Mouse (Mus musculus) CH12.LX (cell line): ENCODE data around the gene Mael. TPM values are rescaled to one million over a fixed set of nuclear protein-coding genes. Genes with fewer than 3 reads are reported as not detected.

Source experiments
- DNase-seq: peaks from one replicate; pipeline ENCODE4 v3.0.0-alpha.2; 2013; ENCODE audit errors: extremely low read depth
- H3K27ac ChIP-seq: 2 replicates; pipeline ENCODE4 v1.5.1; 2012; ENCODE audit warnings: low read depth, mild to moderate bottlenecking, control low read depth, moderate library complexity; ENCODE audit not compliant: insufficient read depth
- H3K27me3 ChIP-seq: replicated peaks from 2 replicates; pipeline ENCODE3; 2012; ENCODE audit warnings: inconsistent platforms
- H3K36me3 ChIP-seq, 2 experiments: replicated peaks in 1 of 2; 2 replicates each; pipeline versions ENCODE3 to v1.6.1; 2012; ENCODE audit warnings: inconsistent platforms in 1 of 2, low read length in 1 of 2, mild to moderate bottlenecking in 1 of 2, mixed read lengths in 1 of 2, moderate library complexity in 1 of 2; ENCODE audit not compliant: control insufficient read depth in 1 of 2, insufficient read depth in 1 of 2
- H3K4me1 ChIP-seq, 2 experiments: 2 replicates each; pipeline ENCODE4 v1.6.1; 2012; ENCODE audit warnings: inconsistent platforms in 1 of 2, moderate library complexity in 1 of 2; ENCODE audit not compliant: insufficient read depth in 2 of 2, control insufficient read depth in 1 of 2
- H3K4me2 ChIP-seq: 2 replicates; pipeline ENCODE4 v1.6.1; 2012; ENCODE audit warnings: low read depth, mild to moderate bottlenecking, control low read depth; ENCODE audit not compliant: poor library complexity, insufficient read depth, severe bottlenecking
- H3K4me3 ChIP-seq, 3 experiments: fragments of 150-350 bp in 1 of 3; sonication (generic) in 1 of 3; replicated peaks in 1 of 3; 2 replicates each; pipeline versions ENCODE3 to v1.5.1; 2011 to 2012; ENCODE audit warnings: low read depth in 2 of 3, low read length in 2 of 3, mild to moderate bottlenecking in 2 of 3, moderate library complexity in 2 of 3, control low read depth in 1 of 3, improper control_type of control experiment in 1 of 3, inconsistent platforms in 1 of 3, mixed read lengths in 1 of 3; ENCODE audit not compliant: poor library complexity in 1 of 3
- H3K79me2 ChIP-seq: replicated peaks from 2 replicates; pipeline ENCODE4 v1.6.1; 2012; ENCODE audit warnings: mild to moderate bottlenecking, moderate library complexity; ENCODE audit not compliant: control insufficient read depth, poor library complexity, insufficient read depth, severe bottlenecking; ENCODE audit errors: extremely low read depth
- H3K9ac ChIP-seq: 2 replicates; pipeline ENCODE4 v1.6.1; 2012; ENCODE audit warnings: low read depth, mild to moderate bottlenecking, control low read depth, moderate library complexity; ENCODE audit not compliant: insufficient read depth
- H3K9me3 ChIP-seq: replicated peaks from 2 replicates; pipeline ENCODE3; 2012; ENCODE audit warnings: low read length, inconsistent platforms, mixed read lengths
- BHLHE40 ChIP-seq: IDR thresholded peaks from 2 replicates; pipeline ENCODE4 v1.6.1; 2011; ENCODE audit warnings: mild to moderate bottlenecking, low read depth, low read length, improper control_type of control experiment
- CHD1 ChIP-seq: IDR thresholded peaks from 2 replicates; pipeline ENCODE4 v1.6.1; 2012; ENCODE audit warnings: low read depth, low read length, improper control_type of control experiment, inconsistent platforms
- CTCF ChIP-seq, 2 experiments: IDR thresholded peaks in 1 of 2; conservative IDR thresholded peaks in 1 of 2; 2 replicates each; pipeline ENCODE4 v1.5.1; 2011 to 2012; ENCODE audit warnings: low read depth in 2 of 2, low read length in 2 of 2, improper control_type of control experiment in 1 of 2, inconsistent platforms in 1 of 2, mild to moderate bottlenecking in 1 of 2, moderate library complexity in 1 of 2
- GABPA ChIP-seq: IDR thresholded peaks from 2 replicates; pipeline ENCODE4 v1.6.1; 2012; ENCODE audit warnings: low read depth, low read length, improper control_type of control experiment, inconsistent platforms; ENCODE audit not compliant: insufficient replicate concordance
- HCFC1 ChIP-seq: IDR thresholded peaks from 2 replicates; pipeline ENCODE4 v1.6.1; 2012; ENCODE audit warnings: low read depth, mild to moderate bottlenecking, inconsistent platforms, low read length, improper control_type of control experiment
- JUND ChIP-seq: conservative IDR thresholded peaks from 2 replicates; pipeline ENCODE4 v1.6.1; 2011; ENCODE audit warnings: low read depth, low read length, improper control_type of control experiment
- MEF2A ChIP-seq: IDR thresholded peaks from 2 replicates; pipeline ENCODE4 v1.6.1; 2014; ENCODE audit warnings: low read depth, mild to moderate bottlenecking, inconsistent platforms, low read length, improper control_type of control experiment, borderline replicate concordance
- NELFE ChIP-seq: IDR thresholded peaks from 2 replicates; pipeline ENCODE4 v1.6.1; 2011; ENCODE audit warnings: low read depth, low read length, improper control_type of control experiment
- NRF1 ChIP-seq: IDR thresholded peaks from 2 replicates; pipeline ENCODE4 v1.6.1; 2014; ENCODE audit warnings: low read depth, mild to moderate bottlenecking, inconsistent platforms, low read length, improper control_type of control experiment, moderate library complexity
- PAX5 ChIP-seq: IDR thresholded peaks from 2 replicates; pipeline ENCODE4 v1.6.1; 2012; ENCODE audit warnings: low read length, inconsistent platforms, mixed read lengths
- POLR2AphosphoS2 ChIP-seq: IDR thresholded peaks from 2 replicates; pipeline ENCODE4 v1.6.1; 2011; ENCODE audit warnings: low read depth, low read length, improper control_type of control experiment
- RCOR1 ChIP-seq: conservative IDR thresholded peaks from 2 replicates; pipeline ENCODE4 v1.6.1; 2012; ENCODE audit warnings: low read depth, mild to moderate bottlenecking, inconsistent platforms, low read length, improper control_type of control experiment
- SIN3A ChIP-seq: IDR thresholded peaks from 2 replicates; pipeline ENCODE4 v1.6.1; 2012; ENCODE audit warnings: low read length, improper control_type of control experiment, inconsistent platforms
- SMC3 ChIP-seq: IDR thresholded peaks from 2 replicates; pipeline ENCODE4 v1.6.1; 2011; ENCODE audit warnings: low read depth, low read length, improper control_type of control experiment
- USF1 ChIP-seq: IDR thresholded peaks from 2 replicates; pipeline ENCODE4 v1.6.1; 2014; ENCODE audit warnings: low read depth, mild to moderate bottlenecking, inconsistent platforms, low read length, improper control_type of control experiment
- USF2 ChIP-seq: conservative IDR thresholded peaks from 2 replicates; pipeline ENCODE4 v1.6.1; 2011; ENCODE audit warnings: low read depth, low read length, improper control_type of control experiment
- ZC3H11A ChIP-seq: IDR thresholded peaks from 2 replicates; pipeline ENCODE4 v1.6.1; 2012; ENCODE audit warnings: low read depth, mild to moderate bottlenecking, inconsistent platforms, low read length, improper control_type of control experiment
- ZKSCAN1 ChIP-seq: IDR thresholded peaks from 2 replicates; pipeline ENCODE4 v1.6.1; 2012; ENCODE audit warnings: low read depth, inconsistent platforms, low read length, improper control_type of control experiment, borderline replicate concordance
- ZMIZ1 ChIP-seq: IDR thresholded peaks from 2 replicates; pipeline ENCODE4 v1.6.1; 2012; ENCODE audit warnings: low read depth, mild to moderate bottlenecking, inconsistent platforms, low read length, improper control_type of control experiment
- ZNF384 ChIP-seq: IDR thresholded peaks from 2 replicates; pipeline ENCODE4 v1.6.1; 2012; ENCODE audit warnings: low read depth, low read length, improper control_type of control experiment, inconsistent platforms
- dilution Hi-C: fragments of 300-500 bp; cut with MboI; formaldehyde crosslinking; loops from 2 replicates; pipeline ENCODE4 v1.14.3; 2020; ENCODE audit warnings: low sequenced_read_pairs; ENCODE audit not compliant: extremely low pct_unique_long_range_greater_than_20kb, extremely low pct_ligation_motif_present
- in situ Hi-C: fragments of 300-500 bp; cut with MboI; formaldehyde crosslinking; loops from 3 replicates; pipeline ENCODE4 v1.14.3; 2019; ENCODE audit warnings: low sequenced_read_pairs, low pct_ligation_motif_present, low pct_unique_long_range_greater_than_20kb, mixed read lengths
- polyA plus RNA-seq: library from polyadenylated mRNA; unstranded; fragments of >175 nt; gene quantifications from 2 replicates; pipeline ENCODE4 v1.2.1, GENCODE M21; 2012; ENCODE audit warnings: low read depth; ENCODE audit not compliant: insufficient read length
- total RNA-seq, 2 experiments: library from RNA; depleted of rRNA; stranded (reverse); fragments of 300-350 nt in 1 of 2; fragments of >200 nt in 1 of 2; gene quantifications; 2 replicates each; pipeline ENCODE4 v1.2.3; 2012 to 2014

The Mael gene
- total and polyA plus RNA-seq, 3 experiments: not detected

GRCm38 (mm10) chr1:166279580-166280206 lies 41.1 kb upstream of the Mael start:
- DNase-seq: no peak
- dilution Hi-C loops: no loop called here

GRCm38 (mm10) chr1:166278786-166279185 lies 40.2 kb upstream of the Mael start:
- no peak overlapping the region for H3K27ac ChIP-seq
- H3K9me3 ChIP-seq: no peaks in the 10 kb centered on the region
- no peak overlapping the region for H3K4me2 ChIP-seq
- dilution Hi-C loops: no loop called here
- no peaks in the 10 kb centered on the region for H3K36me3 ChIP-seq
- TF ChIP-seq PAX5 (no peak), NELFE (no peak), ZNF384 (no peak), USF1 (no peak), POLR2AphosphoS2 (no peak)
- H3K4me1 ChIP-seq: no peaks in the 10 kb centered on the region
- no peak overlapping the region for H3K9ac ChIP-seq
- no peak overlapping the region for H3K4me3 ChIP-seq
- no peaks in the 10 kb centered on the region for H3K79me2 ChIP-seq
- no peak for DNase-seq
- in situ Hi-C loops: no loop called here
- H3K27me3 ChIP-seq: peaks cover 27% of the 10 kb centered on the region

More at GRCm38 (mm10) chr1:166279580-166280206, 41.1 kb upstream of the Mael start:
- Histone ChIP-seq H3K79me2 (no peaks in the 10 kb centered on the region), H3K27me3 (peaks cover 27% of the 10 kb centered on the region), H3K27ac (no peak overlapping the region), H3K4me1 (no peaks in the 10 kb centered on the region), H3K4me3 (no peak overlapping the region), H3K9me3 (no peaks in the 10 kb centered on the region), H3K4me2 (no peak overlapping the region), H3K36me3 (no peaks in the 10 kb centered on the region), H3K9ac (no peak overlapping the region)
- no peak for TF ChIP-seq BHLHE40
- no peak for TF ChIP-seq ZKSCAN1
- no peak for TF ChIP-seq CHD1
- no peak for TF ChIP-seq RCOR1
- TF ChIP-seq CTCF (conservative IDR thresholded peaks at IDR 0.05 in 1 of 2, IDR thresholded peaks at IDR 0.05 in 1 of 2; ENCODE audit: low read depth in 2 of 2, low read length in 2 of 2): no peak
- no peak for TF ChIP-seq MEF2A
- no peak for TF ChIP-seq NRF1
- no peak for TF ChIP-seq GABPA
- TF ChIP-seq SMC3: no peak
- TF ChIP-seq SIN3A: no peak
- no peak for TF ChIP-seq ZC3H11A
- TF ChIP-seq ZMIZ1: no peak
- TF ChIP-seq JUND: no peak
- no peak for TF ChIP-seq USF2
- TF ChIP-seq HCFC1: no peak
- no peak for TF ChIP-seq PAX5
- TF ChIP-seq POLR2AphosphoS2: no peak
- no peak for TF ChIP-seq USF1
- in situ Hi-C loops: no loop called here
